Comparison of ENCODE assay signal across 8 mouse cellular contexts in the genomic region with DNA sequence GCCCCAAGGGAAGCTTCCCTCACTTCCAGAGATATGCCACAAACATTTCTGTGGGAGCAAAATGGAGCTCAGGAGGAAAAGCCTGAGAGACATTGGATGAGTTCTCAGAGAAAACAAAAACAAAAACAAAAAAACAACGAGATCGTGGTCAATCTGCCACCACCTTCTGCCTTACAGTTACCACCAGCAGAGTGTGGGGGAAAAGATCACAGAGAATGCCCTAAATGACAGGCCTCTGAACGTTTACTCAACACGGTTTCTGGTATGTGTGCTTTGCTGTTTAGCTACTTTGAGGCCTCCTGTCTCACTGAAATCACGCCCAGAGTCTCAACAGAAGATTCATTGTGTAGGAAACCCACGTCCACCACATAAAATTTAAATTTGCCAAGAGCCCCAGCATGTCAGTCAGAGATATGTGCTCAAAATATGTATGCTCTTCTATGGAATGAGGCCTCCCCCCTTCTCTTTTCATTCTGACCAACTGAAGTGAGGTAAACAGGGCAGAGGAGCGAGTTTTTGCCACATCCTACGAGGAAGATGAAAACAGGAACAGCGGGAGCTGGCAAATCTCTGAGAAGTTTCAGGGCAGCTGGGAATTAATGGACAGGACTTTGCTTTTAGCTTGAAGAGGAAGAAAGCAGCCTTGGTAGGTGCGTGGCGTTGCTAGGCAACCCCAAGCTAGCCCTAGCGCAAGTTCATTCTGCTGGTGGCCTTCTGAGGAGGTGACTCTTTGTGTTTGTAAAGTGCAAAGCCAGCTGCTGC.
DNase-seq lines count a peak whose midpoint lies in the region; ATAC-seq lines count a peak whose summit lies in the region.

No protein-coding gene starts in this region.

- no peak overlapping the region for H3K4me3 ChIP-seq in limb, embryonic 11.5 days (ENCODE audit: low read depth, low read length)
- H3K4me3 ChIP-seq in limb, embryonic 10.5 days = no peak overlapping the region
- no peak overlapping the region for H3K4me3 ChIP-seq in forebrain, embryonic 16.5 days (replicated peaks; ENCODE audit: low read length)

- ATAC-seq in limb, embryonic 11.5 days (ENCODE audit: insufficient number of reproducible peaks, low FRiP score, low TSS enrichment, low read depth) = no peak
- ATAC-seq in forebrain, embryonic 16.5 days = peak; percentile 66; the same call in 1 of the 2 replicates

- no peak overlapping the region for H3K27ac ChIP-seq in limb, embryonic 11.5 days (replicated peaks; ENCODE audit: low read depth, low read length)
- no peak overlapping the region for H3K27ac ChIP-seq in limb, embryonic 10.5 days
- H3K27ac ChIP-seq in forebrain, embryonic 16.5 days (ENCODE audit: low read length) = peak overlapping the region; percentile 37; the same call in 1 of the 2 replicates

- WGBS in limb, embryonic 11.5 days = 35% methylated on average over 12 of the region's 12 CpGs
- WGBS in limb, embryonic 10.5 days = 42% methylated on average over 12 of the region's 12 CpGs
- 15% methylated on average over 12 of the region's 12 CpGs for WGBS in forebrain, embryonic 16.5 days

- H3K4me1 ChIP-seq in limb, embryonic 11.5 days (ENCODE audit: control insufficient read depth, insufficient read depth, low read length) = peaks cover 4% of the 10 kb centered on the region; the same call in 1 of the 2 replicates
- H3K4me1 ChIP-seq in limb, embryonic 10.5 days = peaks cover 19% of the 10 kb centered on the region
- peaks cover 20% of the 10 kb centered on the region for H3K4me1 ChIP-seq in forebrain, embryonic 16.5 days (replicated peaks; ENCODE audit: control insufficient read depth, insufficient read depth, low read length)

- H3K27me3 ChIP-seq in limb, embryonic 11.5 days (ENCODE audit: control insufficient read depth, insufficient read depth, low read length) = no peaks in the 10 kb centered on the region
- no peaks in the 10 kb centered on the region for H3K27me3 ChIP-seq in limb, embryonic 10.5 days (ENCODE audit: low read depth, poor library complexity, severe bottlenecking)
- H3K27me3 ChIP-seq in forebrain, embryonic 16.5 days (replicated peaks; ENCODE audit: control insufficient read depth, insufficient read depth, low read length) = no peaks in the 10 kb centered on the region

- no peak overlapping the region for H3K4me2 ChIP-seq in limb, embryonic 11.5 days (ENCODE audit: low read depth, severe bottlenecking)
- H3K4me2 ChIP-seq in forebrain, embryonic 16.5 days (ENCODE audit: low read length) = no peak overlapping the region

- peak; percentile 47 for DNase-seq in limb, embryonic 11.5 days (ENCODE audit: low spot score)
- no peak for DNase-seq in limb, embryonic 10.5 days (ENCODE audit: low spot score)
- DNase-seq in kidney, postnatal 4 days = peak; percentile 61 to 71
- DNase-seq in retina, postnatal 1 day = peak; percentile 74
- DNase-seq in ovary, postnatal 36 days (ENCODE audit: low spot score) = no peak
- DNase-seq in gastrocnemius, adult 18-20 months (ENCODE audit: low spot score) = no peak
- DNase-seq in testis, postnatal 14 days (ENCODE audit: low spot score) = no peak

- no peaks in the 10 kb centered on the region for H3K36me3 ChIP-seq in limb, embryonic 11.5 days (ENCODE audit: control insufficient read depth, insufficient read depth, low read length)
- H3K36me3 ChIP-seq in limb, embryonic 10.5 days = no peaks in the 10 kb centered on the region
- H3K36me3 ChIP-seq in forebrain, embryonic 16.5 days (ENCODE audit: control insufficient read depth, insufficient read depth) = no peaks in the 10 kb centered on the region

- H3K9ac ChIP-seq in limb, embryonic 11.5 days (ENCODE audit: low read length) = no peak overlapping the region
- H3K9ac ChIP-seq in forebrain, embryonic 16.5 days (replicated peaks; ENCODE audit: low read depth, low read length) = no peak overlapping the region

- H3K9me3 ChIP-seq in limb, embryonic 11.5 days (ENCODE audit: control insufficient read depth, low read length) = no peaks in the 10 kb centered on the region
- no peaks in the 10 kb centered on the region for H3K9me3 ChIP-seq in limb, embryonic 10.5 days (replicated peaks)
- H3K9me3 ChIP-seq in forebrain, embryonic 16.5 days (ENCODE audit: control insufficient read depth, low read length) = no peaks in the 10 kb centered on the region

Comparison
In these comparisons a context has a peak if more than half of its experiments do, and no peak if none do; other contexts are left out.
1. DNase-seq: peak in limb, embryonic 11.5 days (single experiment), kidney, postnatal 4 days (2 of 2) and retina, postnatal 1 day (single experiment); none in limb, embryonic 10.5 days (single experiment), ovary, postnatal 36 days (single experiment), gastrocnemius, adult 18-20 months (single experiment) and testis, postnatal 14 days (single experiment).